Mouse (Mus musculus) megakaryocyte, embryonic 14.5 days (primary cell): Measurements from ENCODE around the gene Cep128.

ENCODE experiments used
- FLI1 ChIP-seq: IDR thresholded peaks from 2 replicates; pipeline ENCODE4 v1.6.1; 2012; ENCODE audit warnings: low read length, inconsistent platforms, mixed read lengths
- GATA1 ChIP-seq: IDR thresholded peaks from 3 replicates; pipeline ENCODE4 v1.6.1; 2012; ENCODE audit warnings: mixed read lengths, low read length, inconsistent platforms, borderline replicate concordance

GRCm38 (mm10) chr12:91410306-91410705 is 26.1 kb upstream of the Cep128 start:
- no peak for TF ChIP-seq GATA1
- no peak for TF ChIP-seq FLI1
